Comparison of ENCODE assay signal across 30 mouse cellular contexts in genomic region chr12:98394115-98394514, GRCm38 (mm10).
"Had no signal": no experiment of that assay in that cellular context is flagged by ENCODE, and none has a peak within 500 bp of the region (broad histone marks: within the 10 kb centered on the region; RNA-seq: fewer than 3 reads in every experiment).

No protein-coding gene starts in this region.

- H3K4me3 ChIP-seq: left cerebral cortex, adult 2 months; limb, embryonic 10.5 days; limb, embryonic 12.5 days; limb, embryonic 13.5 days; limb, embryonic 15.5 days; liver, embryonic 12.5 days; liver, embryonic 13.5 days; liver, embryonic 15.5 days; lung, embryonic 15.5 days; megakaryocyte, embryonic 14.5 days; midbrain, embryonic 10.5 days; midbrain, embryonic 12.5 days; midbrain, embryonic 13.5 days; midbrain, embryonic 15.5 days; myocyte had no signal

- H3K4me1 ChIP-seq: limb, embryonic 10.5 days; limb, embryonic 12.5 days; limb, embryonic 15.5 days; liver, embryonic 12.5 days; liver, embryonic 13.5 days; liver, embryonic 15.5 days; lung, embryonic 15.5 days; megakaryocyte, embryonic 14.5 days; midbrain, embryonic 10.5 days; midbrain, embryonic 12.5 days; midbrain, embryonic 13.5 days; midbrain, embryonic 15.5 days had no signal

- H3K9me3 ChIP-seq: limb, embryonic 10.5 days; limb, embryonic 12.5 days; limb, embryonic 13.5 days; limb, embryonic 15.5 days; liver, embryonic 12.5 days; liver, embryonic 13.5 days; liver, embryonic 15.5 days; lung, embryonic 15.5 days; midbrain, embryonic 10.5 days; midbrain, embryonic 12.5 days; midbrain, embryonic 13.5 days; midbrain, embryonic 15.5 days had no signal

- H3K36me3 ChIP-seq: limb, embryonic 10.5 days; limb, embryonic 12.5 days; limb, embryonic 13.5 days; limb, embryonic 15.5 days; liver, embryonic 12.5 days; liver, embryonic 13.5 days; liver, embryonic 15.5 days; lung, embryonic 15.5 days; midbrain, embryonic 10.5 days; midbrain, embryonic 12.5 days; midbrain, embryonic 13.5 days; midbrain, embryonic 15.5 days had no signal

- H3K9ac ChIP-seq: limb, embryonic 12.5 days; limb, embryonic 13.5 days; limb, embryonic 15.5 days; liver, embryonic 12.5 days; liver, embryonic 13.5 days; liver, embryonic 14.5 days; liver, embryonic 15.5 days; liver, postnatal 0 days; lung, embryonic 14.5 days; lung, embryonic 15.5 days; midbrain, embryonic 12.5 days; midbrain, embryonic 13.5 days; midbrain, embryonic 15.5 days had no signal

- H3K27ac ChIP-seq: left cerebral cortex, adult 2 months; limb, embryonic 10.5 days; limb, embryonic 12.5 days; limb, embryonic 13.5 days; limb, embryonic 15.5 days; liver, embryonic 12.5 days; liver, embryonic 13.5 days; liver, embryonic 14.5 days; liver, embryonic 15.5 days; lung, embryonic 15.5 days; macrophage; midbrain, embryonic 10.5 days; midbrain, embryonic 12.5 days; midbrain, embryonic 13.5 days; midbrain, embryonic 15.5 days had no signal

- DNase-seq: left cerebral cortex, postnatal 4 days; liver; liver, embryonic 13.5 days; liver, postnatal 0 days; lung, adult 18-20 months; lung, adult 2 months; lung, embryonic 14.5 days; lung, postnatal 10 days; lung, postnatal 14 days; lung, postnatal 36 days; lung, postnatal 4 days; midbrain, embryonic 14.5 days had no signal

- H3K4me2 ChIP-seq: limb, embryonic 12.5 days; limb, embryonic 13.5 days; limb, embryonic 15.5 days; liver, embryonic 11.5 days; liver, embryonic 12.5 days; liver, embryonic 13.5 days; liver, embryonic 15.5 days; lung, embryonic 14.5 days; lung, embryonic 15.5 days; midbrain, embryonic 11.5 days; midbrain, embryonic 12.5 days; midbrain, embryonic 13.5 days; midbrain, embryonic 15.5 days had no signal

- H3K27me3 ChIP-seq: limb, embryonic 12.5 days; limb, embryonic 13.5 days; limb, embryonic 15.5 days; liver, embryonic 12.5 days; liver, embryonic 13.5 days; liver, embryonic 15.5 days; lung, embryonic 15.5 days; megakaryocyte, embryonic 14.5 days; midbrain, embryonic 12.5 days; midbrain, embryonic 13.5 days; midbrain, embryonic 15.5 days had no signal
